Comparison of ENCODE assay signal across 28 mouse cellular contexts in genomic region chr10:96375070-96375447, GRCm38 (mm10).
DNase-seq lines count a peak whose midpoint lies in the region; ATAC-seq and TF ChIP-seq lines count a peak whose summit lies in the region.
"Had no signal": no experiment of that assay in that cellular context is flagged by ENCODE, and none has a peak within 500 bp of the region (broad histone marks: within the 10 kb centered on the region; RNA-seq: fewer than 3 reads in every experiment).

No protein-coding gene starts in this region.

- 80% methylated on average over 3 of the region's 3 CpGs for WGBS in liver, embryonic 12.5 days (ENCODE audit: insufficient replicate concordance)
- WGBS in liver, embryonic 15.5 days (ENCODE audit: insufficient replicate concordance): 66% methylated on average over 3 of the region's 3 CpGs
- WGBS in small intestine, adult 2 months: 95% methylated on average over 3 of the region's 3 CpGs

- ATAC-seq in liver, embryonic 12.5 days: no peak
- ATAC-seq in liver, embryonic 15.5 days (ENCODE audit: insufficient read depth): no peak
- no peak for ATAC-seq in cerebellum, adult (ENCODE audit: insufficient number of reproducible peaks, low FRiP score, low TSS enrichment)
- ATAC-seq: forebrain, embryonic 16.5 days; Patski had no signal

- no peaks in the 10 kb centered on the region for H3K9me3 ChIP-seq in liver, embryonic 12.5 days (replicated peaks)
- H3K9me3 ChIP-seq in liver, embryonic 15.5 days (replicated peaks): no peaks in the 10 kb centered on the region
- H3K9me3 ChIP-seq: heart, embryonic 10.5 days; limb, embryonic 13.5 days; neural tube, embryonic 15.5 days had no signal

- DNase-seq in liver (no peak), MN1 (ENCODE audit: low spot score) (no peak)
- DNase-seq: adrenal gland, postnatal 10 days; cerebellum, adult 2 months; cerebellum, postnatal 14 days; gastrocnemius, postnatal 10 days; heart, postnatal 10 days; kidney, adult 11 months; kidney, postnatal 14 days; lung, adult 2 months; lung, postnatal 10 days; midbrain, embryonic 14.5 days; right cerebral cortex, postnatal 14 days had no signal

- no peak for TF ChIP-seq POLR2A in bone marrow macrophage, adult 2 months (IDR thresholded peaks at IDR 0.05; ENCODE audit: borderline replicate concordance, low read depth, low read length)
- TF ChIP-seq POLR2A in small intestine, adult 2 months (IDR thresholded peaks at IDR 0.05; ENCODE audit: low read depth, low read length): no peak

- no peaks in the 10 kb centered on the region for H3K36me3 ChIP-seq in liver, embryonic 12.5 days
- no peaks in the 10 kb centered on the region for H3K36me3 ChIP-seq in liver, embryonic 15.5 days (replicated peaks)
- H3K36me3 ChIP-seq in small intestine, adult 2 months (ENCODE audit: control insufficient read depth, insufficient read depth, low read length): no peaks in the 10 kb centered on the region
- H3K36me3 ChIP-seq: G1E; heart, embryonic 10.5 days; limb, embryonic 13.5 days; neural tube, embryonic 15.5 days had no signal

- no peak overlapping the region for H3K4me3 ChIP-seq in liver, embryonic 12.5 days
- H3K4me3 ChIP-seq in bone marrow macrophage, adult 2 months (ENCODE audit: insufficient read depth, low read length): no peak overlapping the region
- H3K4me3 ChIP-seq in liver, embryonic 15.5 days (replicated peaks): no peak overlapping the region
- H3K4me3 ChIP-seq in small intestine, adult 2 months (ENCODE audit: low read depth, low read length): no peak overlapping the region
- H3K4me3 ChIP-seq: erythroblast, embryonic 14.5 days; heart, embryonic 10.5 days; left cerebral cortex, adult 2 months; limb, embryonic 13.5 days; neural tube, embryonic 15.5 days had no signal

- TF ChIP-seq CTCF in bone marrow macrophage, adult 2 months (IDR thresholded peaks at IDR 0.05; ENCODE audit: low read depth, low read length): no peak
- no peak for TF ChIP-seq CTCF in small intestine, adult 2 months (IDR thresholded peaks at IDR 0.05; ENCODE audit: extremely low read depth, insufficient read length, insufficient replicate concordance, low read depth, low read length)

- no peak overlapping the region for H3K4me2 ChIP-seq in liver, embryonic 12.5 days
- no peak overlapping the region for H3K4me2 ChIP-seq in liver, embryonic 15.5 days
- H3K4me2 ChIP-seq: hindbrain, embryonic 14.5 days; limb, embryonic 13.5 days; neural tube, embryonic 15.5 days had no signal

- no peak overlapping the region for H3K9ac ChIP-seq in liver, embryonic 12.5 days
- H3K9ac ChIP-seq in liver, embryonic 15.5 days: no peak overlapping the region
- H3K9ac ChIP-seq: hindbrain, embryonic 14.5 days; limb, embryonic 13.5 days; neural tube, embryonic 15.5 days had no signal

- no peaks in the 10 kb centered on the region for H3K4me1 ChIP-seq in liver, embryonic 12.5 days
- H3K4me1 ChIP-seq in bone marrow macrophage, adult 2 months (ENCODE audit: control insufficient read depth, insufficient read depth, low read length): peaks cover 52% of the 10 kb centered on the region
- H3K4me1 ChIP-seq in liver, embryonic 15.5 days (replicated peaks): 0 out of 2 replicates have a peak, but pooled peaks cover 4% of the 10 kb centered on the region
- H3K4me1 ChIP-seq in small intestine, adult 2 months (ENCODE audit: control insufficient read depth, insufficient read depth, insufficient read length, low read length): peaks cover 2% of the 10 kb centered on the region
- H3K4me1 ChIP-seq: neural tube, embryonic 15.5 days had no signal

- H3K27ac ChIP-seq in liver, embryonic 12.5 days: peak overlapping the region; percentile 30; the same call in 1 of the 2 replicates
- peak overlapping the region; percentile 96 for H3K27ac ChIP-seq in bone marrow macrophage, adult 2 months (ENCODE audit: insufficient read depth, low read depth, low read length)
- peak overlapping the region; percentile 4; the same call in 1 of the 2 replicates for H3K27ac ChIP-seq in liver, embryonic 15.5 days (replicated peaks)
- peak overlapping the region; percentile 76; the same call in 1 of the 2 replicates for H3K27ac ChIP-seq in small intestine, adult 2 months (ENCODE audit: insufficient read depth, low read depth, low read length)
- H3K27ac ChIP-seq: heart, embryonic 10.5 days; hindbrain, embryonic 14.5 days; left cerebral cortex, adult 2 months; limb, embryonic 13.5 days; neural tube, embryonic 15.5 days; stomach, postnatal 0 days had no signal

- no peaks in the 10 kb centered on the region for H3K27me3 ChIP-seq in liver, embryonic 12.5 days (replicated peaks)
- no peaks in the 10 kb centered on the region for H3K27me3 ChIP-seq in liver, embryonic 15.5 days
- H3K27me3 ChIP-seq in small intestine, adult 2 months (ENCODE audit: control insufficient read depth, insufficient read depth, low read length): no peaks in the 10 kb centered on the region
- H3K27me3 ChIP-seq: limb, embryonic 13.5 days; neural tube, embryonic 15.5 days; Patski had no signal

Comparison
In these comparisons a context has a peak if more than half of its experiments do, and no peak if none do; other contexts are left out.
1. H3K27ac ChIP-seq: peak in every context shown above with its lines; median percentile 96 in bone marrow macrophage, adult 2 months; 76 in small intestine, adult 2 months; 30 in liver, embryonic 12.5 days; 4 in liver, embryonic 15.5 days.